Mouse (Mus musculus) megakaryocyte, embryonic 14.5 days (primary cell): ENCODE results near the gene Zbtb3.

Experiments
- FLI1 ChIP-seq: IDR thresholded peaks from 2 replicates; pipeline ENCODE4 v1.6.1; 2012; ENCODE audit warnings: low read length, inconsistent platforms, mixed read lengths
- GATA1 ChIP-seq: IDR thresholded peaks from 3 replicates; pipeline ENCODE4 v1.6.1; 2012; ENCODE audit warnings: mixed read lengths, low read length, inconsistent platforms, borderline replicate concordance

- TF ChIP-seq GATA1 (no peak), FLI1 (no peak)
These were observed 50.8 kb downstream of the Zbtb3 start for GRCm38 (mm10) chr19:8853117-8853516.
